Mouse (Mus musculus) sigmoid colon, adult 10 weeks (tissue): Measurements from ENCODE around the gene Crhr2. TPM values are rescaled to one million over a fixed set of nuclear protein-coding genes. Genes with fewer than 3 reads are reported as not detected.

Source experiments
- polyA plus RNA-seq: library from polyadenylated mRNA; stranded (reverse); fragments of 350-450 nt; fragmentation: Illumina TruSeq; extraction: RNeasy Lipid Tissue Mini Kit (QIAGEN cat#74804); gene quantifications from one replicate; pipeline ENCODE4 v1.2.3, GENCODE M21; 2014; ENCODE audit warnings: low read depth, low replicate concordance

Crhr2 gene
- not detected for polyA plus RNA-seq

GRCm38 (mm10) chr6:55132794-55133193, at the start of gene Crhr2:
TSS of gene Crhr2 (minus strand) at chr6:55133016.

GRCm38 (mm10) chr6:55174741-55175181, 41.9 kb upstream of the Crhr2 start, which contains the start of gene Inmt:
TSS of gene Inmt (minus strand) at chr6:55175043.

Other genes with a start within 250 kb of the Crhr2 start
- gene Nod1, start 160.4 kb downstream of the Crhr2 start, polyA plus RNA-seq: 3.8 TPM
- 13.6 TPM for gene Ggct, start 140.1 kb downstream of the Crhr2 start, polyA plus RNA-seq
- 125 TPM for gene Gars, start 95.0 kb downstream of the Crhr2 start, polyA plus RNA-seq
- gene Inmt, start 42.0 kb upstream of the Crhr2 start, polyA plus RNA-seq: 1.5 TPM
- gene Mindy4, start 70.4 kb upstream of the Crhr2 start, polyA plus RNA-seq: 0.95 TPM
- 8.1 TPM for gene Aqp1, start 203.4 kb upstream of the Crhr2 start, polyA plus RNA-seq
- gene Ghrhr, start 243.3 kb upstream of the Crhr2 start, polyA plus RNA-seq: not detected